Mouse (Mus musculus): ENCODE results near the gene Eif2s2. TPM values are rescaled to one million over a fixed set of nuclear protein-coding genes. Genes with fewer than 3 reads are reported as not detected.

Eif2s2 gene
- polyA plus RNA-seq, 1 experiment from 2014 or later: 74.1 TPM

Other genes with a start within 250 kb of the Eif2s2 start
- gene Chmp4b, start 241.2 kb downstream of the Eif2s2 start, polyA plus RNA-seq (2016; fragmentation: Nextera tagmentation; extraction: Ambion mirVana): 13.3 and 18.1 TPM in 2 replicates
- gene Gm14214, start 122.9 kb downstream of the Eif2s2 start, polyA plus RNA-seq (2016; fragmentation: Nextera tagmentation; extraction: Ambion mirVana): not detected in 2 replicates
- gene Raly, start 101.8 kb downstream of the Eif2s2 start, polyA plus RNA-seq (2016; fragmentation: Nextera tagmentation; extraction: Ambion mirVana): 52.8 and 77.6 TPM in 2 replicates
- gene a, start 101.5 kb downstream of the Eif2s2 start, polyA plus RNA-seq (2016; fragmentation: Nextera tagmentation; extraction: Ambion mirVana): 1.0 and 1.7 TPM in 2 replicates
- 0.14 and 0.31 TPM in 2 replicates for gene Gm14226, start 125.3 kb upstream of the Eif2s2 start, polyA plus RNA-seq (2016; fragmentation: Nextera tagmentation; extraction: Ambion mirVana)
- 85.0 and 105 TPM in 2 replicates for gene Ahcy, start 181.6 kb upstream of the Eif2s2 start, polyA plus RNA-seq (2016; fragmentation: Nextera tagmentation; extraction: Ambion mirVana)
- 50.9 and 55.8 TPM in 2 replicates for gene Itch, start 240.6 kb upstream of the Eif2s2 start, polyA plus RNA-seq (2016; fragmentation: Nextera tagmentation; extraction: Ambion mirVana)

Data from hindbrain, embryonic 10.5 days (tissue).